Mouse (Mus musculus) forebrain, embryonic 14.5 days (tissue): ENCODE data around the gene Urb2. TPM values are rescaled to one million over a fixed set of nuclear protein-coding genes. Genes with fewer than 3 reads are reported as not detected.
"Not testable (repeated sequence)": the region's sequence is repeated elsewhere in the genome, so short reads cannot be mapped to it uniquely, and the experiment has no call there.

ENCODE experiments used
- ATAC-seq: fragments of 200-750 bp; cut with Nextera tagmentation; 2 replicates; pipeline ENCODE4 v1.8.0; 2017; ENCODE audit warnings: mild to moderate bottlenecking, moderate library complexity
- DNase-seq: peaks from one replicate; pipeline ENCODE4 v3.0.0-alpha.2; 2015; ENCODE audit warnings: low spot score
- H3K27ac ChIP-seq: fragments of 300-500 bp; sonication (generic); 2 replicates; pipeline ENCODE4 v1.5.1; 2014; ENCODE audit warnings: low read depth, mild to moderate bottlenecking, control low read depth, low read length, moderate library complexity
- H3K27me3 ChIP-seq: fragments of 300-500 bp; sonication (generic); replicated peaks from 2 replicates; pipeline ENCODE4 v1.6.1; 2014; ENCODE audit warnings: low read length, control low read depth, mixed read lengths; ENCODE audit not compliant: control insufficient read depth, insufficient read depth
- H3K36me3 ChIP-seq: fragments of 300-500 bp; sonication (generic); 2 replicates; pipeline ENCODE4 v1.6.1; 2014; ENCODE audit warnings: low read length, control low read depth; ENCODE audit not compliant: control insufficient read depth, insufficient read depth
- H3K4me1 ChIP-seq: fragments of 300-500 bp; sonication (generic); 2 replicates; pipeline ENCODE4 v1.6.1; 2014; ENCODE audit warnings: antibody characterized with exemption, low read length, control low read depth; ENCODE audit not compliant: control insufficient read depth, insufficient read depth
- H3K4me2 ChIP-seq: fragments of 300-500 bp; sonication (generic); 2 replicates; pipeline ENCODE4 v1.6.1; 2014; ENCODE audit warnings: mild to moderate bottlenecking, control low read depth, low read length
- H3K4me3 ChIP-seq: fragments of 300-500 bp; sonication (generic); 2 replicates; pipeline ENCODE4 v1.5.1; 2014; ENCODE audit warnings: low read depth, low read length, control low read depth
- H3K9ac ChIP-seq: fragments of 300-500 bp; sonication (generic); 2 replicates; pipeline ENCODE4 v1.6.1; 2014; ENCODE audit warnings: mild to moderate bottlenecking, low read length, control low read depth, moderate library complexity
- H3K9me3 ChIP-seq: fragments of 300-500 bp; sonication (generic); replicated peaks from 2 replicates; pipeline ENCODE4 v1.6.1; 2016; ENCODE audit warnings: low read length, control low read depth, mixed read lengths; ENCODE audit not compliant: control insufficient read depth
- WGBS: fragments of 180-500 bp; shearing (Covaris S2); extraction: QIAGEN DNeasy Blood & Tissue Kit; methylation state at CpG from one replicate; pipeline ENCODE4 v1.1.7; 2014; 5-methylcytosine and 5-hydroxymethylcytosine counted together
- polyA plus RNA-seq: library from polyadenylated mRNA; unstranded; fragments of >200 nt; fragmentation: Nextera tagmentation; extraction: Ambion mirVana; gene quantifications from 2 replicates; pipeline ENCODE4 v1.2.1, GENCODE M21; 2014

Urb2 gene
- polyA plus RNA-seq, 1 experiment from 2014 or later = 3.9 TPM

GRCm38 (mm10) chr8:124007829-124008228 lies 13.5 kb upstream of the Urb2 start:
- peaks cover 66% of the 10 kb centered on the region for H3K36me3 ChIP-seq
- no peak overlapping the region for H3K4me2 ChIP-seq
- ATAC-seq (no peak), DNase-seq (no peak)
- H3K9ac ChIP-seq = no peak overlapping the region
- H3K27ac ChIP-seq = no peak overlapping the region
- H3K4me3 ChIP-seq = no peak overlapping the region
- no peaks in the 10 kb centered on the region for H3K27me3 ChIP-seq
- no peaks in the 10 kb centered on the region for H3K9me3 ChIP-seq
- H3K4me1 ChIP-seq = no peaks in the 10 kb centered on the region
- 90% methylated on average over 6 of the region's 6 CpGs for WGBS

GRCm38 (mm10) chr8:124011580-124011979 lies 9.7 kb upstream of the Urb2 start:
- no peak overlapping the region for H3K27ac ChIP-seq
- no peak overlapping the region for H3K4me2 ChIP-seq
- WGBS = 91% methylated on average over 3 of the region's 3 CpGs
- ATAC-seq (no peak), DNase-seq (no peak)
- no peaks in the 10 kb centered on the region for H3K27me3 ChIP-seq
- no peak overlapping the region for H3K9ac ChIP-seq
- no peaks in the 10 kb centered on the region for H3K9me3 ChIP-seq
- peaks cover 30% of the 10 kb centered on the region for H3K36me3 ChIP-seq
- H3K4me1 ChIP-seq = no peaks in the 10 kb centered on the region
- H3K4me3 ChIP-seq = no peak overlapping the region

GRCm38 (mm10) chr8:124011989-124012586 lies 9.2 kb upstream of the Urb2 start:
- no peak for DNase-seq
- no peak for ATAC-seq

GRCm38 (mm10) chr8:124014299-124014698 lies 7.0 kb upstream of the Urb2 start:
- WGBS = 91% methylated on average over 7 of the region's 7 CpGs
- DNase-seq, H3K4me1 ChIP-seq, H3K4me2 ChIP-seq, H3K9me3 ChIP-seq, H3K9ac ChIP-seq, H3K4me3 ChIP-seq, H3K27ac ChIP-seq, H3K36me3 ChIP-seq, ATAC-seq, H3K27me3 ChIP-seq: not testable (repeated sequence)

More at GRCm38 (mm10) chr8:124011989-124012586, 9.2 kb upstream of the Urb2 start:
- Histone ChIP-seq H3K27me3 (no peaks in the 10 kb centered on the region), H3K9ac (no peak overlapping the region), H3K27ac (no peak overlapping the region), H3K4me3 (no peak overlapping the region), H3K4me1 (no peaks in the 10 kb centered on the region), H3K36me3 (peaks cover 25% of the 10 kb centered on the region), H3K4me2 (no peak overlapping the region), H3K9me3 (no peaks in the 10 kb centered on the region)
- 97% methylated on average over 3 of the region's 3 CpGs for WGBS

GRCm38 (mm10) chr8:124014751-124015150 lies 6.6 kb upstream of the Urb2 start:
- ATAC-seq (no peak), DNase-seq (no peak)
- Histone ChIP-seq H3K9ac (no peak overlapping the region), H3K27me3 (no peaks in the 10 kb centered on the region), H3K4me2 (no peak overlapping the region), H3K36me3 (no peaks in the 10 kb centered on the region), H3K9me3 (no peaks in the 10 kb centered on the region), H3K4me3 (no peak overlapping the region), H3K27ac (no peak overlapping the region), H3K4me1 (peaks cover 6% of the 10 kb centered on the region; the same call in 1 of the 2 replicates)
- 92% methylated on average over 3 of the region's 3 CpGs for WGBS

DNA sequence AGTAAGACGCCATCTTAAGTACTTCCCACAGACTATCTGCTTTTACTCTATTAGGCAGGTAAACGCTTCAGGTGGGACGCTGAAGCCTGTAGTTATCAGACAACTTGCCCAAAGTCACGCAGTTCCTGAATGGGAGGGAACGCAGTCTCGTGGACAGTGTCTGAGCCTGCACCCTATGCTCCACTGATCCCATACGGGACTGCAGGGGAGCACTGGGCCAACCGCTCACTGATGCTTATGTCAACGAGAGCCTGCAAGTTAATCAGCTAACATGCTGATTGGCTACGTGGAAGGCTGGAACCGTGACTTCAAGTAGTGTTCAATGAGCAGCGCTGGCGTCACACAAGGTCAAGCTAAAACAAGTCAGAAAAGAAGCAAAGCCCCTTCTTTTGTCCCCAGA lies 1.5 kb upstream of the Urb2 start:
- no peak for ATAC-seq
- Histone ChIP-seq H3K27ac (no peak overlapping the region), H3K36me3 (peaks cover 6% of the 10 kb centered on the region; the same call in 1 of the 2 replicates), H3K4me2 (peak overlapping the region; percentile 69), H3K4me3 (peak overlapping the region; percentile 76; the same call in 1 of the 2 replicates), H3K9ac (peak overlapping the region; percentile 41), H3K9me3 (no peaks in the 10 kb centered on the region), H3K27me3 (no peaks in the 10 kb centered on the region), H3K4me1 (peaks cover 19% of the 10 kb centered on the region)
- 39% methylated on average over 13 of the region's 13 CpGs for WGBS
- no peak for DNase-seq

GRCm38 (mm10) chr8:124020439-124021236 lies 670 bp upstream of the Urb2 start:
- Histone ChIP-seq H3K9me3 (no peaks in the 10 kb centered on the region), H3K4me2 (peak overlapping the region; percentile 69), H3K27me3 (no peaks in the 10 kb centered on the region), H3K9ac (peak overlapping the region; percentile 71), H3K27ac (peak overlapping the region; percentile 92), H3K4me1 (peaks cover 19% of the 10 kb centered on the region), H3K36me3 (peaks cover 13% of the 10 kb centered on the region; the same call in 1 of the 2 replicates), H3K4me3 (peak overlapping the region; percentile 76)
- DNase-seq (peak; percentile 75), ATAC-seq (peak; percentile 90)
- WGBS = under 1% methylated on average over 61 of the region's 87 CpGs

GRCm38 (mm10) chr8:124026265-124026664 lies 5.0 kb downstream of the Urb2 start:
- peaks cover 59% of the 10 kb centered on the region for H3K36me3 ChIP-seq
- not testable (repeated sequence) for H3K9me3 ChIP-seq, DNase-seq, H3K4me1 ChIP-seq, H3K27me3 ChIP-seq, ATAC-seq, H3K9ac ChIP-seq, H3K4me2 ChIP-seq, H3K27ac ChIP-seq, H3K4me3 ChIP-seq
- WGBS = 76% methylated on average over 2 of the region's 2 CpGs

- ATAC-seq (no peak), DNase-seq (no peak)
- H3K4me3 ChIP-seq = no peak overlapping the region
- H3K9ac ChIP-seq = no peak overlapping the region
- no peak overlapping the region for H3K4me2 ChIP-seq
- no peak overlapping the region for H3K27ac ChIP-seq
- H3K36me3 ChIP-seq = peaks cover 63% of the 10 kb centered on the region
- H3K9me3 ChIP-seq = no peaks in the 10 kb centered on the region
- H3K4me1 ChIP-seq = no peaks in the 10 kb centered on the region
- WGBS = 89% methylated on average over 6 of the region's 6 CpGs
- no peaks in the 10 kb centered on the region for H3K27me3 ChIP-seq
Measured at GRCm38 (mm10) chr8:124027831-124028230, 6.5 kb downstream of the Urb2 start.
